Mouse (Mus musculus) spleen, postnatal 10 days (tissue): Measurements from ENCODE around the gene Rgs7bp.
"Not testable (repeated sequence)": the region's sequence is repeated elsewhere in the genome, so short reads cannot be mapped to it uniquely, and the experiment has no call there.

Experiments
- DNase-seq, 2 experiments: peaks; one replicate each; pipeline ENCODE4 v3.0.0; 2021 to 2022; ENCODE audit warnings: low spot score in 2 of 2

Gene Rgs7bp

GRCm38 (mm10) chr13:104937759-104938158 is 117.0 kb downstream of the Rgs7bp start:
- no peak for DNase-seq

DNA sequence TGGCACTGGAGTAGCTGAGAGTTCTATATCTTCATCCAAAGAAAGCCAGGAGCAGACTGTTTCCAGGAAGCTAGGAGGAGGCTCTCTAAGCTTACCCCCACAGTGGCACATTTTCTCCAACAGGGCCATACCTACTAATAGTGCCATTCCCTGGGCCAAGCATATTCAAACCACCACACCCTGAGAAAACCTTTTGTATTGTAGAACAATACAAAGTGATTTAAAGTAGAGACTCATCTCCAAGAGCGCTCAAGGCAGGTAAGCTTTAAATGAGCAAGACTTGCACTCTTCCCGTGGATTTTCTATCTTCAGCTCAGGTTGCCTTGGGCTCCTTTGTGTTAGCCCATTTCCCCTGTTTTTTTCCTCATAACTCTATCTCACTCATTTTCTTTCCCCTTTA is 118.1 kb downstream of the Rgs7bp start:
- no peak for DNase-seq

DNA sequence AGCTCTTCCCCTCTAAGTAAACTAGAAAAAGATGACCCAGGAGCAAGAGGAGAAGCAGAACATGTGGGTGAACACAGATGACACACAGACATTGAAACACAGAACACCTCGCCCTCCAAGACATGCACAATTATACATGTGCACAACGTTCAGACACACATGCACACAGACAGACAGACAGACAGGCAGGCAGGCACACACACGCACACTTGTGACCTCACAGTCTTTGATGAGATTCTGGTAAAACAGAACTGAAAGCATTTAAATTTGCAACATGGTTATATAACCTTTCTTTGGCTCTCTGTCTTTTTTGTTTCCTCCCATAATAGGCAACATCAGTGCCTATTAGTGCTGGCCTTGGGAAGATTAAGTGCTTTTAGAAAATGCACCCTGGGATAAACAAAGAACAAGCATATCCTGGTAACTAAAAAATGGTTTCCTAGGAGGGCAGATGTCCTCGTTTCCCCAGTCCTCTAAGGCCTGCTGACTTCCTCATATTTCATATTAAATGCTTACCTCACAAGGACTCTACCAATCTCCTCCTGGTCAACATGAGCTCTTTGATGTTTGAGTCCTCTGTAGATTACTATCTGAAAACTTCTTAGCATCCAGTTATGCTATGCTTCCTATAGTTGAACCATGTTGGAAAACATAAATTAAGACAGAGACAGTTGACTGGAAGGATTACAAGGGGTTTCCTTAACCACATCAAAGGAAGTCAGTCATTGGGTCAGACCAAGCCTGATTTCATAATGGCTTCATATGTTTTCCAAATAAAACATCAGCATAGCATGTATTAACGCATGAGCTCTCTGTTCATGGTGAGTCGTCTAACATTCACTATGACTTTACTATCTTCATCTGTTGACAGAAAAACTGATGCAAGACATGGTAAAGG is 122.8 kb downstream of the Rgs7bp start:
- no peak for DNase-seq

GRCm38 (mm10) chr13:104930814-104931213 is 123.9 kb downstream of the Rgs7bp start:
- DNase-seq = no peak

- peak in 1 of 2 experiments; percentile 19 for DNase-seq
These were observed 136.1 kb downstream of the Rgs7bp start for GRCm38 (mm10) chr13:104918663-104919062.

- not testable (repeated sequence) for DNase-seq
These were observed 138.0 kb downstream of the Rgs7bp start for GRCm38 (mm10) chr13:104916771-104917170.

DNA sequence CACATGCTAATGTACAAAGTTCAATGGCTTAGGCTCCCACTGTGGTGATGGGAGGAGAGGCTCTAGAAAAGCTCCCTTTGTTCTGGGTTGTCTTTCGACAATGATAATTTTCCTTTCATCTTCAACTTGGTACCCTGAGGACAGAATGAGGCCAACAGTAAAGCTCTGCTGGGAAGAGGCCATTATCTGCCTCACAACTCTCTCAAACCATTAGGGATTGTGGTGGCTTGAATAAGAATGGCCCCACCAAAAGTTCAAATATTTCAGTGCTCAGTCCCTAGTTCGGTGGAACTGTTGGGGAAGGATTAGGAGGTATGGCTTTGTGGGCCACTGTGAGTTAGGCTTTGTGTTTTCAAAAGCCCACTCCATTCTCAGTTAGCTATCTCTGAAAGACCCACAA is 138.6 kb downstream of the Rgs7bp start:
- no peak for DNase-seq

GRCm38 (mm10) chr13:104914288-104914895 is 140.3 kb downstream of the Rgs7bp start:
- DNase-seq = no peak

- DNase-seq = not testable (repeated sequence)
These were observed 143.1 kb downstream of the Rgs7bp start for GRCm38 (mm10) chr13:104911626-104912025.

DNA sequence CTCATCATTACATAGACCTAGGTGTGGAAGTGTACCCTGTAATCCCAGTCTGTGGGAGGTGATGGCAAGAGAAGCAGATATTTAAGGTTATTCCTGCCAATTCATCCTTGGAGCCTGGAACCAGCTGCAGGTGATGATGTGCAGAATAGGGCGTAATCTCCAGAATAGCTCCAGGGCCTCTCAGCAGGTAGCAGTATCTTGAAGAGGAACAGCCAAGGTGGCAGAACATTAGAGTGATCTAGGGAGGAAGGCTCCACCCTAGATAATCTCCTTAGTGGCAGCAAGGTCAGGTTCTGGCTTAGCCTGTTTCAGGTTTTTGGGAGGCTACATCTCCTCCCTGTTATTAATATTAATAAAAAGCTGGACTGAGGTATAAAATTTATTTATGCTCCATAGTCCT is 143.7 kb downstream of the Rgs7bp start:
- not testable (repeated sequence) for DNase-seq

- no peak for DNase-seq
These were observed 146.0 kb downstream of the Rgs7bp start for GRCm38 (mm10) chr13:104908691-104909090.
